Mouse (Mus musculus) heart, adult 2 months (tissue): ENCODE measurements around the gene Sesn2.

Experiments
- CTCF ChIP-seq: fragments of 200-600 bp; IDR thresholded peaks from 2 replicates; pipeline ENCODE4 v1.8.1; 2022; ENCODE audit warnings: antibody characterized with exemption, mild to moderate bottlenecking, moderate library complexity
- EP300 ChIP-seq: fragments of 200-500 bp; IDR thresholded peaks from 2 replicates; pipeline ENCODE4 v1.6.1; 2011; ENCODE audit warnings: low read depth, low read length, control low read depth; ENCODE audit not compliant: insufficient read depth
- POLR2A ChIP-seq: fragments of 200-500 bp; IDR thresholded peaks from 2 replicates; pipeline ENCODE4 v1.6.1; 2011; ENCODE audit warnings: mild to moderate bottlenecking, low read depth, low read length, control low read depth; ENCODE audit not compliant: insufficient read depth

GRCm38 (mm10) chr4:132492178-132493060 lies 17.9 kb downstream of the Sesn2 start:
- TF ChIP-seq CTCF (no peak), EP300 (no peak), POLR2A (no peak)
